Mouse (Mus musculus) lung, embryonic 16.5 days (tissue): ENCODE data around the gene Ccdc110. TPM values are rescaled to one million over a fixed set of nuclear protein-coding genes. Genes with fewer than 3 reads are reported as not detected.
A peak's percentile ranks its signal among the peaks of the same experiment; 100 is the strongest.

Experiments
- ATAC-seq: fragments of 200-750 bp; cut with Nextera tagmentation; 2 replicates; pipeline ENCODE4 v1.8.0; 2017; ENCODE audit warnings: low read depth, mild to moderate bottlenecking, moderate library complexity
- H3K27ac ChIP-seq: fragments of 300-500 bp; sonication (generic); 2 replicates; pipeline ENCODE4 v1.5.1; 2014; ENCODE audit warnings: mild to moderate bottlenecking, control low read depth, low read length
- H3K27me3 ChIP-seq: fragments of 300-500 bp; sonication (generic); 2 replicates; pipeline ENCODE4 v1.6.1; 2014; ENCODE audit warnings: low read depth, low read length, mixed read lengths; ENCODE audit not compliant: control insufficient read depth, insufficient read depth
- H3K36me3 ChIP-seq: fragments of 300-500 bp; sonication (generic); 2 replicates; pipeline ENCODE4 v1.6.1; 2014; ENCODE audit warnings: low read length; ENCODE audit not compliant: control insufficient read depth, insufficient read depth
- H3K4me1 ChIP-seq: fragments of 300-500 bp; sonication (generic); replicated peaks from 2 replicates; pipeline ENCODE4 v1.6.1; 2014; ENCODE audit warnings: low read length, mixed read lengths; ENCODE audit not compliant: control insufficient read depth, insufficient read depth
- H3K4me2 ChIP-seq: fragments of 300-500 bp; sonication (generic); 2 replicates; pipeline ENCODE4 v1.6.1; 2014; ENCODE audit warnings: low read depth, low read length, control low read depth
- H3K4me3 ChIP-seq: fragments of 300-500 bp; sonication (generic); 2 replicates; pipeline ENCODE4 v1.5.1; 2014; ENCODE audit warnings: mild to moderate bottlenecking, low read length, control low read depth
- H3K9ac ChIP-seq: fragments of 300-500 bp; sonication (generic); 2 replicates; pipeline ENCODE4 v1.6.1; 2014; ENCODE audit warnings: low read length, control low read depth
- H3K9me3 ChIP-seq: fragments of 300-500 bp; sonication (generic); 2 replicates; pipeline ENCODE4 v1.6.1; 2016; ENCODE audit warnings: low read length; ENCODE audit not compliant: control insufficient read depth
- WGBS: fragments of 180-500 bp; shearing (Covaris S2); extraction: QIAGEN DNeasy Blood & Tissue Kit; methylation state at CpG from one replicate; pipeline ENCODE4 v1.1.7; 2014; 5-methylcytosine and 5-hydroxymethylcytosine counted together
- polyA plus RNA-seq: library from polyadenylated mRNA; unstranded; fragments of >200 nt; fragmentation: Nextera tagmentation; extraction: Ambion mirVana; gene quantifications from 2 replicates; pipeline ENCODE4 v1.2.1, GENCODE M21; 2015

Gene Ccdc110
- not detected in 2 replicates for polyA plus RNA-seq

GRCm38 (mm10) chr8:45934582-45935014 is at the start of gene Ccdc110:
Gene Ccdc110, plus strand, starts transcription at chr8:45934619.
- 6% methylated on average over 21 of the region's 23 CpGs for WGBS
- peak; percentile 81 for ATAC-seq
- H3K4me2 ChIP-seq = peak within 1 kb of the TSS; percentile 55
- no peaks in the 10 kb centered on the region for H3K36me3 ChIP-seq
- H3K4me1 ChIP-seq = 0 out of 2 replicates have a peak, but pooled peaks cover 2% of the 10 kb centered on the region
- no peaks in the 10 kb centered on the region for H3K27me3 ChIP-seq
- no peak within 1 kb of the TSS for H3K27ac ChIP-seq
- no peaks in the 10 kb centered on the region for H3K9me3 ChIP-seq
- peak within 1 kb of the TSS; percentile 32 for H3K4me3 ChIP-seq
- H3K9ac ChIP-seq = no peak within 1 kb of the TSS

- peak within 1 kb of the TSS; percentile 63 for H3K27ac ChIP-seq
- peak within 1 kb of the TSS; percentile 61 for H3K9ac ChIP-seq
- peak within 1 kb of the TSS; percentile 91 for H3K4me2 ChIP-seq
- no peaks in the 10 kb centered on the region for H3K27me3 ChIP-seq
- ATAC-seq = peak; percentile 83
- under 1% methylated on average over 22 of the region's 22 CpGs for WGBS
- H3K4me3 ChIP-seq = peak within 1 kb of the TSS; percentile 56
- 0 out of 2 replicates have a peak, but pooled peaks cover under 1% of the 10 kb centered on the region for H3K9me3 ChIP-seq
- peaks cover 4% of the 10 kb centered on the region; the same call in 1 of the 2 replicates for H3K4me1 ChIP-seq
- no peaks in the 10 kb centered on the region for H3K36me3 ChIP-seq
These were observed 49.2 kb upstream of the Ccdc110 start, which contains the start of gene Pdlim3 for GRCm38 (mm10) chr8:45885202-45885685. Gene Pdlim3, plus strand, starts transcription at chr8:45885461.

- Histone ChIP-seq H3K9me3 (no peaks in the 10 kb centered on the region), H3K9ac (peak overlapping the region; percentile 61), H3K36me3 (no peaks in the 10 kb centered on the region), H3K27ac (peak overlapping the region; percentile 63), H3K27me3 (no peaks in the 10 kb centered on the region), H3K4me3 (peak overlapping the region; percentile 56), H3K4me2 (peak overlapping the region; percentile 91), H3K4me1 (peaks cover 4% of the 10 kb centered on the region; the same call in 1 of the 2 replicates)
- ATAC-seq = peak; percentile 49; the same call in 1 of the 2 replicates
- 18% methylated on average over 2 of the region's 2 CpGs for WGBS
These were observed 48.6 kb upstream of the Ccdc110 start for GRCm38 (mm10) chr8:45885775-45886174.

DNA sequence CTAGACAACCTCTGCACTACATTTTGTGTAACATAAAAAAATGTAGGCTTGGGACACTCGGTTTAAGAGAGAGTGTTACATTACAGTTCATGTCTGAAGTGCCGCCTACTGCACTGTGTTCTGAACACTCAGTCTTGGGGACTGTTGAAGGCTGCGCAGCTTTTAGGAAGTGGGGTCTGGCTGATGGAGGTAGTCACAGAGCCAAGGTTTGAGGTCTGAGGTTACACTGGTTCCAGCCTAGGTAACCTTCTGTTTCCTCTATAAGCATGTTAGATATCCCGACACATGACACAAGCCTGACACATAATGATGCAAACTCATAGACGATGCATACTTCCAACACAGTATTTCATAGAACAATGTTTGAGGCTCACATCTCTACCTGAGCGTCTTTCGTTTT is 44.7 kb upstream of the Ccdc110 start:
- no peak for ATAC-seq
- WGBS = 89% methylated on average over 7 of the region's 7 CpGs
- Histone ChIP-seq H3K36me3 (no peaks in the 10 kb centered on the region), H3K4me2 (no peak overlapping the region), H3K27ac (no peak overlapping the region), H3K9ac (no peak overlapping the region), H3K4me3 (no peak overlapping the region), H3K9me3 (no peaks in the 10 kb centered on the region), H3K4me1 (peaks cover 4% of the 10 kb centered on the region; the same call in 1 of the 2 replicates), H3K27me3 (no peaks in the 10 kb centered on the region)

DNA sequence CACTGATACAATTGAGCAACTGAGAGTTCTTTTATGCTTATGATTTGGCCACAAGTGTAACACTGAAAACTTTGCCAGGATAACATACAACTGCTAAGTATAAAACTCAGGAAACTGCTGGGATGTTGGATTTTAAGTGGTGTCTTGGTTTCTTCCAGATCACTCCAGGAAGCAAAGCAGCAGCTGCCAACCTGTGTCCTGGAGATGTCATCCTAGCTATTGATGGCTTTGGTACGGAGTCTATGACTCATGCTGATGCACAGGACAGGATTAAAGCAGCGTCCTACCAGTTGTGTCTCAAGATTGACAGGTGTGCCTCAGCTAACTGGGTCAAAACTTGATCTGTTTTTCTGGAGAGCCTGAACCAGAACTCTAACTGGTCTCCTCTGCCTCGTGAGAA is 37.8 kb upstream of the Ccdc110 start:
- Histone ChIP-seq H3K36me3 (no peaks in the 10 kb centered on the region), H3K4me3 (no peak overlapping the region), H3K27ac (no peak overlapping the region), H3K27me3 (no peaks in the 10 kb centered on the region), H3K4me2 (no peak overlapping the region), H3K4me1 (no peaks in the 10 kb centered on the region), H3K9me3 (no peaks in the 10 kb centered on the region), H3K9ac (no peak overlapping the region)
- ATAC-seq = no peak
- WGBS = 75% methylated on average over 3 of the region's 3 CpGs

- no peak overlapping the region for H3K9ac ChIP-seq
- no peaks in the 10 kb centered on the region for H3K9me3 ChIP-seq
- peaks cover 2% of the 10 kb centered on the region; the same call in 1 of the 2 replicates for H3K4me1 ChIP-seq
- no peaks in the 10 kb centered on the region for H3K36me3 ChIP-seq
- no peak overlapping the region for H3K4me3 ChIP-seq
- no peak for ATAC-seq
- H3K27ac ChIP-seq = no peak overlapping the region
- 80% methylated on average over 3 of the region's 3 CpGs for WGBS
- no peaks in the 10 kb centered on the region for H3K27me3 ChIP-seq
- H3K4me2 ChIP-seq = no peak overlapping the region
These were observed 34.6 kb upstream of the Ccdc110 start for GRCm38 (mm10) chr8:45899783-45900182.

GRCm38 (mm10) chr8:45901626-45902025 is 32.8 kb upstream of the Ccdc110 start:
- no peak for ATAC-seq

DNA sequence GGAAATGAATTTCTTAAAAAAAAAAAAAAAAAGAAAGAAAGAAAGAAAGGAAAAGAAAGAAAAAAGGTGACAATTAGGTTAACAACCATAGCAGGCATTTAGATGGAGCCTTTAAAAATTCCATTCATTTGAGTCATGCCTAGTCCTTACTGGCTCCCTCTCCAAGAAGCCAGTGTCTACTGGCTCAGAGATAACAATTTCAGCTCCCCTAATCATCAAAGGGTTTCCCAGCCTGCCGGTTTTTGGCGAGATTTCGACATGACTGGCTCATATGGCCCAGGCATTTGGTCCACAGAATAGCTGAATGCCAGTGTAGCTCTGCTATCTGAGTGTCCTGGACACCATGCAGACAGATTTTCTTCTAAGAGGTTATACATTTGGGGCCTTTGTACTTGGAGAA is 30.8 kb upstream of the Ccdc110 start:
- no peaks in the 10 kb centered on the region for H3K27me3 ChIP-seq
- peak; percentile 48; the same call in 1 of the 2 replicates for ATAC-seq
- peaks cover 2% of the 10 kb centered on the region; the same call in 1 of the 2 replicates for H3K4me1 ChIP-seq
- no peak overlapping the region for H3K9ac ChIP-seq
- no peak overlapping the region for H3K4me3 ChIP-seq
- H3K4me2 ChIP-seq = no peak overlapping the region
- 12% methylated on average over 3 of the region's 3 CpGs for WGBS
- no peaks in the 10 kb centered on the region for H3K9me3 ChIP-seq
- no peak overlapping the region for H3K27ac ChIP-seq
- H3K36me3 ChIP-seq = no peaks in the 10 kb centered on the region

More at GRCm38 (mm10) chr8:45901626-45902025, 32.8 kb upstream of the Ccdc110 start:
- H3K9me3 ChIP-seq = no peaks in the 10 kb centered on the region
- no peaks in the 10 kb centered on the region for H3K27me3 ChIP-seq
- no peak overlapping the region for H3K4me3 ChIP-seq
- 42% methylated on average over 8 of the region's 8 CpGs for WGBS
- no peak overlapping the region for H3K9ac ChIP-seq
- H3K36me3 ChIP-seq = no peaks in the 10 kb centered on the region
- peaks cover 2% of the 10 kb centered on the region; the same call in 1 of the 2 replicates for H3K4me1 ChIP-seq
- no peak overlapping the region for H3K4me2 ChIP-seq
- no peak overlapping the region for H3K27ac ChIP-seq

DNA sequence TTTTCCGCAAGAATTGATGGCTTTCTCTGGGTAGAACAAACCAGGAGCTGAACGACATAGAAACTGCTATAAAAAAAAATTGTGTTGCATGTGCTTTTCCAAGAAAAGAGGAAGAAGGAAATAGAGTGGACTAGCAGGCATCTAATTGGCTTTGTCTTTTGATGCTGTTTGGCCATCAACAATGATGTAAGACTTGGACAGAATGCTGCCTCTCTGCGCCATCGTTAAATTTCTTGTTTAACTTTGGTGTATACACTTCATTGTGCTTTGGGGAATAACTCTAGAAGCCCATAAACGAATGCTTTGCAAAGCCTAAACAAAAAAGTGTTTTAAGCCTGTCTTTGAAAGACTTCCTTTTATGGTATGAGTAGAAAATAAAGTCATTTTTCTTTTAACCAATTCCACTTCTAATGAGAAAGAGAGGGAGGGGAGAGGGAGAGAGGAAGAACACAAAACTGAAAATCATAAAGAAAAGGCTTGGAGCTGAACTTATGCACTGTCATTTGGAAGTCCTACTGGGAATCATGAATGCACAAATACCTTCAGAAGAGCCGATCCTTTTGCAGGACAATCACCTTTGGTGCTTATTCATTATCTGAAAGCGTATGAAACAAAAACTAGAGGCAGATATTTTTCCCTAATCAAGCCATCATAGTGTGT is 28.7 kb upstream of the Ccdc110 start:
- no peak overlapping the region for H3K9ac ChIP-seq
- no peaks in the 10 kb centered on the region for H3K9me3 ChIP-seq
- peak overlapping the region; percentile 40; the same call in 1 of the 2 replicates for H3K27ac ChIP-seq
- WGBS = 60% methylated on average over 7 of the region's 7 CpGs
- peaks cover 4% of the 10 kb centered on the region; the same call in 1 of the 2 replicates for H3K4me1 ChIP-seq
- ATAC-seq = peak; percentile 51; the same call in 1 of the 2 replicates
- H3K27me3 ChIP-seq = no peaks in the 10 kb centered on the region
- H3K4me3 ChIP-seq = no peak overlapping the region
- H3K36me3 ChIP-seq = no peaks in the 10 kb centered on the region
- no peak overlapping the region for H3K4me2 ChIP-seq
